23 mouse cellular contexts compared by ENCODE assay signal in genomic region chr13:58679663-58680062, GRCm38 (mm10).
"Had no signal": no experiment of that assay in that cellular context is flagged by ENCODE, and none has a peak within 500 bp of the region (broad histone marks: within the 10 kb centered on the region; RNA-seq: fewer than 3 reads in every experiment).

No protein-coding gene starts in this region.

- H3K36me3 ChIP-seq: limb, embryonic 10.5 days; limb, embryonic 13.5 days; liver, embryonic 12.5 days; liver, embryonic 15.5 days; lung, embryonic 15.5 days; midbrain, embryonic 10.5 days; midbrain, embryonic 13.5 days; neural tube, embryonic 13.5 days; stomach, embryonic 15.5 days had no signal

- H3K4me2 ChIP-seq: limb, embryonic 13.5 days; liver, embryonic 12.5 days; liver, embryonic 15.5 days; lung, embryonic 15.5 days; midbrain, embryonic 13.5 days; neural tube, embryonic 13.5 days; stomach, embryonic 15.5 days had no signal

- H3K27me3 ChIP-seq: liver, embryonic 12.5 days; liver, embryonic 15.5 days; lung, embryonic 15.5 days; megakaryocyte, embryonic 14.5 days; midbrain, embryonic 13.5 days; neural tube, embryonic 13.5 days; stomach, embryonic 15.5 days had no signal

- DNase-seq: kidney, adult 8-10 months; kidney, postnatal 14 days; kidney, postnatal 4 days; liver; lung, adult 18-20 months; lung, postnatal 10 days; lung, postnatal 36 days; retina, postnatal 1 day; right cerebral cortex, postnatal 25 days; spleen, adult 18-20 months; thymus, postnatal 25 days had no signal

- H3K4me1 ChIP-seq: limb, embryonic 10.5 days; limb, embryonic 13.5 days; liver, embryonic 12.5 days; liver, embryonic 15.5 days; lung, embryonic 15.5 days; megakaryocyte, embryonic 14.5 days; midbrain, embryonic 10.5 days; midbrain, embryonic 13.5 days; stomach, embryonic 15.5 days had no signal

- ATAC-seq: liver, embryonic 12.5 days; midbrain, embryonic 13.5 days; midbrain, embryonic 16.5 days had no signal

- H3K27ac ChIP-seq: limb, embryonic 10.5 days; limb, embryonic 13.5 days; liver, embryonic 12.5 days; liver, embryonic 15.5 days; lung, embryonic 15.5 days; midbrain, embryonic 10.5 days; midbrain, embryonic 13.5 days; neural tube, embryonic 13.5 days; stomach, embryonic 15.5 days had no signal

- H3K4me3 ChIP-seq: limb, embryonic 10.5 days; limb, embryonic 13.5 days; liver, embryonic 12.5 days; liver, embryonic 15.5 days; lung, embryonic 15.5 days; midbrain, embryonic 10.5 days; midbrain, embryonic 13.5 days; myocyte; neural tube, embryonic 13.5 days; stomach, embryonic 15.5 days had no signal

- H3K9ac ChIP-seq: limb, embryonic 13.5 days; liver, embryonic 12.5 days; liver, embryonic 15.5 days; lung, embryonic 15.5 days; midbrain, embryonic 13.5 days; neural tube, embryonic 13.5 days; stomach, embryonic 15.5 days had no signal

- H3K9me3 ChIP-seq: limb, embryonic 10.5 days; limb, embryonic 13.5 days; liver, embryonic 12.5 days; lung, embryonic 15.5 days; midbrain, embryonic 13.5 days; stomach, embryonic 15.5 days had no signal
